Mouse (Mus musculus) spleen, adult 2 months (tissue): Measurements from ENCODE around the gene Kcnc1.

ENCODE experiments used
- CTCF ChIP-seq: fragments of 200-500 bp; IDR thresholded peaks from 2 replicates; pipeline ENCODE4 v1.5.1; 2011; ENCODE audit warnings: mild to moderate bottlenecking, inconsistent platforms; ENCODE audit not compliant: insufficient read depth, insufficient read length, insufficient replicate concordance; ENCODE audit errors: extremely low read depth
- POLR2A ChIP-seq: fragments of 200-500 bp; IDR thresholded peaks from 2 replicates; pipeline ENCODE4 v1.6.1; 2011; ENCODE audit warnings: low read depth, low read length, inconsistent platforms

DNA sequence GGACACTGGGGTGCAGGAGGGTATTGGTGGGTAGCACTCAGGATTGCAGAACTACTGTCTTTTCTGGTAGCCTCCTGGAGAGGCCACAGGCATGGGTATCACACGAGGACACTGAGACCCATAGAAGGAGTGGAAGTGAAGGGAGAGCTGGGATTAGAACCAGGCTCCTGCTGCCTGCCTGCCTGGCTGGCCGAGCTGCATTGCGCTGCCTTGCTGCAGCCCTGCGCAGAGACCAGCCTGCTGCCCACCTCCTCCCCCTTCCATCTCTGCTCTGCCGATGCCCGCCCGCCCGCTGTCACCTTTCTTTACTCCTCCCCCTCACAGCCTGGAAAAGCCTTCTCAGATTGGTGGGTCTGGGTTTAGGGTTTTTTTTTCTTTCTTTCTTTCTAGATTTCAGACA is 4.0 kb downstream of the Kcnc1 start:
- TF ChIP-seq CTCF (no peak), POLR2A (no peak)
